Mouse (Mus musculus): ENCODE results near the gene Lef1. TPM values are rescaled to one million over a fixed set of nuclear protein-coding genes. Genes with fewer than 3 reads are reported as not detected.
A peak's percentile ranks its signal among the peaks of the same experiment; 100 is the strongest.

Gene Lef1
- total and polyA plus RNA-seq, 3 experiments, result 0.18 to 0.54 TPM; not detected in 1

DNA sequence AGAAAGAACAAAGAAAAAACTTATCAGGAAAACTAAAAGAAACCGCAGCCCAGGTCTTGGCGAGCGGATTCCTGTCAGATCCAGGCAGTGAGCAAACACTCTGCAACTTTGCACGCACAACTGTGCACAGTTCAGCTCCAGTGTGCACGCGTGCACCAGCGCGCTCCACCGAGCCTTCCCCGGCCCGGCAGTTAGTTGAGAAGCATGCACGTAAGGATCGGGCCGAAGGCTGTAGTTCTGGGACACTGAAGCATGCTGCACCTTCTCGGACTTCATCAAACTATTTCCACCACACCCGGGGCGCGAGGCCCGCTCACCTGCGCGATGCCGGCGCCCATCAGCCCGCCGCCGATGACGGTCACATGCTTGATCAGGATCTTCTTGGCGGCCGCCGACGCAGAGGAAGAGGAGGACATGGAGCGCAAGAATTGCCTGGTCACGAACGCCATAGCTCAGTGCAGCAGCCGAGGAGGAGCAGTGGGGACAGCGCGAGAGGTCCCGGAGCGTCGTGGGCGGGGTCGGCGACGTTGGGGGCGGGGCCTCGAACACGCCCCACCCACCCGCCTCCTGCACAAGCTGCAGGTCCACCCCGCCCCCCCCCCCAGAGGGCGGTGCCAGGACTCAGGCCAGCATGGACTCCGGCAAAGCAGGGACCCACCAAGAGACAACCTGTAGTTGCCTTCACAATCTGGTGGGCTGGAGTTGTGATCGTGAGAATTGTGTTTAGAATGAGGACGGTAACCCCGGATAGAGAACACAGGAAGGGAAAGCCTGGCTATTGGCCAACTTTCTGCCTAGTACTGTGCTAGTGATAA is 161.5 kb downstream of the Lef1 start, which contains the start of gene Hadh:
Hadh (minus strand) TSS at position 543 of the 815 bp plus-strand sequence.
- H3K79me2 ChIP-seq (ENCODE audit: control insufficient read depth, insufficient read depth, low read length, poor library complexity), result no peaks in the 10 kb centered on the region; the same call in 1 of the 2 replicates
- H3K36me3 ChIP-seq (ENCODE audit: control insufficient read depth in 1 of 2, insufficient read depth in 2 of 2, low read length in 2 of 2), result peaks cover 0 to 8% of the 10 kb centered on the region in 2 experiments; a peak in 2 of 4 replicates
- no peaks in the 10 kb centered on the region for H3K9me3 ChIP-seq (replicated peaks; ENCODE audit: insufficient read depth, low read length)
- peaks cover 4 to 8% of the 10 kb centered on the region in 2 experiments; a peak in 3 of 4 replicates for H3K4me1 ChIP-seq (ENCODE audit: control insufficient read depth in 1 of 2, insufficient read depth in 2 of 2, low read length in 2 of 2)
- H3K27me3 ChIP-seq (ENCODE audit: control insufficient read depth in 1 of 2, insufficient read depth in 2 of 2, low read length in 2 of 2), result no peaks in the 10 kb centered on the region
- H3K4me3 ChIP-seq (ENCODE audit: control insufficient read depth in 1 of 2, insufficient read depth in 1 of 2, low read depth in 2 of 2, low read length in 2 of 2), result peak within 1 kb of the TSS; percentile 91 to 96
- DNase-seq (ENCODE audit: low read depth, low spot score), result peak; percentile 91
- H3K27ac ChIP-seq (ENCODE audit: control insufficient read depth, low read depth, low read length), result peak within 1 kb of the TSS; percentile 71
- peak within 1 kb of the TSS; percentile 83 for H3K9ac ChIP-seq (ENCODE audit: control insufficient read depth, low read depth, low read length, poor library complexity, severe bottlenecking)
- peak; percentile 81 for TF ChIP-seq ZMIZ1 (IDR thresholded peaks at IDR 0.05; ENCODE audit: low read depth, low read length)
- peak; percentile 52 for TF ChIP-seq NELFE (IDR thresholded peaks at IDR 0.05; ENCODE audit: low read depth, low read length)
- no peak for TF ChIP-seq SMC3 (IDR thresholded peaks at IDR 0.05; ENCODE audit: low read depth, low read length)
- TF ChIP-seq TCF12 (IDR thresholded peaks at IDR 0.05; ENCODE audit: low read depth, low read length), result peak; percentile 40; the same call in 1 of the 2 replicates
- TF ChIP-seq ZC3H11A (IDR thresholded peaks at IDR 0.05; ENCODE audit: low read depth, low read length), result no peak
- TF ChIP-seq USF1 (IDR thresholded peaks at IDR 0.05; ENCODE audit: low read depth, low read length), result no peak
- TF ChIP-seq TBP (IDR thresholded peaks at IDR 0.05; ENCODE audit: low read depth, low read length), result 0 out of 2 replicates have a peak, but pooled peaks have one; percentile 15
- TF ChIP-seq MXI1 (IDR thresholded peaks at IDR 0.05; ENCODE audit: low read depth, low read length), result peak; percentile 48
- TF ChIP-seq MYC (IDR thresholded peaks at IDR 0.05; ENCODE audit: low read depth, low read length), result 0 out of 2 replicates have a peak, but pooled peaks have one; percentile 26
- TF ChIP-seq NRF1 (IDR thresholded peaks at IDR 0.05; ENCODE audit: insufficient read depth, low read depth, low read length, poor library complexity, severe bottlenecking), result no peak
- no peak for TF ChIP-seq ELF1 (IDR thresholded peaks at IDR 0.05; ENCODE audit: low read depth, low read length)
- peak; percentile 66 for TF ChIP-seq SIN3A (IDR thresholded peaks at IDR 0.05; ENCODE audit: low read length)
- TF ChIP-seq MAX (IDR thresholded peaks at IDR 0.05; ENCODE audit: low read length), result 0 out of 2 replicates have a peak, but pooled peaks have one; percentile 14
- peak; percentile 49 to 71; a peak in 3 of 4 replicates for TF ChIP-seq POLR2A (IDR thresholded peaks at IDR 0.05; ENCODE audit: control insufficient read depth in 1 of 2, insufficient read depth in 1 of 2, low read depth in 1 of 2, low read length in 2 of 2, poor library complexity in 1 of 2)
- 0 out of 2 replicates have a peak, but pooled peaks have one; percentile 14 for TF ChIP-seq HCFC1 (IDR thresholded peaks at IDR 0.05; ENCODE audit: low read depth, low read length)
- TF ChIP-seq POLR2AphosphoS2 (IDR thresholded peaks at IDR 0.05; ENCODE audit: low read length), result no peak
- no peak for TF ChIP-seq E2F4 (IDR thresholded peaks at IDR 0.05; ENCODE audit: borderline replicate concordance, low read depth, low read length)
- 0 out of 2 replicates have a peak, but pooled peaks have one; percentile 5 for TF ChIP-seq TAL1 (IDR thresholded peaks at IDR 0.05; ENCODE audit: low read length)

Data from MEL (cell line).